Mouse (Mus musculus) heart, adult 2 months (tissue): ENCODE data around the gene 4930505A04Rik. TPM values are rescaled to one million over a fixed set of nuclear protein-coding genes. Genes with fewer than 3 reads are reported as not detected.
"Not testable (repeated sequence)": the region's sequence is repeated elsewhere in the genome, so short reads cannot be mapped to it uniquely, and the experiment has no call there.

Source experiments
- DNase-seq, 2 experiments: peaks; one replicate each; pipeline ENCODE4 v3.0.0; 2021
- H3K27ac ChIP-seq: fragments of 200-600 bp; 2 replicates; pipeline ENCODE4 v1.8.1; 2022
- H3K27me3 ChIP-seq: fragments of 200-500 bp; 2 replicates; pipeline ENCODE4 v1.6.1; 2012; ENCODE audit warnings: mild to moderate bottlenecking, low read length, inconsistent platforms, mixed read lengths; ENCODE audit not compliant: control insufficient read depth, insufficient read depth
- H3K36me3 ChIP-seq: fragments of 200-500 bp; 2 replicates; pipeline ENCODE4 v1.6.1; 2012; ENCODE audit warnings: low read length, inconsistent platforms; ENCODE audit not compliant: control insufficient read depth, insufficient read depth
- H3K4me1 ChIP-seq: fragments of 200-500 bp; 2 replicates; pipeline ENCODE4 v1.6.1; 2011; ENCODE audit warnings: low read length; ENCODE audit not compliant: control insufficient read depth, insufficient read depth
- H3K4me3 ChIP-seq: fragments of 200-600 bp; 2 replicates; pipeline ENCODE4 v1.8.1; 2022
- H3K79me2 ChIP-seq: fragments of 200-500 bp; replicated peaks from 2 replicates; pipeline ENCODE4 v1.6.1; 2012; ENCODE audit warnings: mild to moderate bottlenecking, inconsistent platforms, low read length, moderate library complexity, mixed read lengths; ENCODE audit not compliant: control insufficient read depth, insufficient read depth
- H3K9ac ChIP-seq: fragments of 200-500 bp; 2 replicates; pipeline ENCODE4 v1.6.1; 2012; ENCODE audit warnings: low read depth, mild to moderate bottlenecking, control low read depth, inconsistent platforms, low read length, mixed read lengths
- CTCF ChIP-seq: fragments of 200-600 bp; IDR thresholded peaks from 2 replicates; pipeline ENCODE4 v1.8.1; 2022; ENCODE audit warnings: antibody characterized with exemption, mild to moderate bottlenecking, moderate library complexity
- EP300 ChIP-seq: fragments of 200-500 bp; IDR thresholded peaks from 2 replicates; pipeline ENCODE4 v1.6.1; 2011; ENCODE audit warnings: low read depth, low read length, control low read depth; ENCODE audit not compliant: insufficient read depth
- POLR2A ChIP-seq: fragments of 200-500 bp; IDR thresholded peaks from 2 replicates; pipeline ENCODE4 v1.6.1; 2011; ENCODE audit warnings: mild to moderate bottlenecking, low read depth, low read length, control low read depth; ENCODE audit not compliant: insufficient read depth
- WGBS: fragments of 180-500 bp; shearing (Covaris S2); methylation state at CpG from one replicate; pipeline ENCODE4 v1.1.7; 2018; 5-methylcytosine and 5-hydroxymethylcytosine counted together
- intact Hi-C: fragments of 180-260 bp; cut with DNase I; formaldehyde crosslinking; loops from one replicate; pipeline ENCODE4 v1.15.1; 2025
- polyA plus RNA-seq: library from polyadenylated mRNA; depleted of rRNA; stranded (reverse); fragments of >200 nt; gene quantifications from 2 replicates; pipeline ENCODE4 v1.2.3, GENCODE M21; 2012
- total RNA-seq, 2 experiments: library from RNA; stranded (reverse); gene quantifications; 2 replicates each; pipeline ENCODE4 v1.2.3; 2021

The 4930505A04Rik gene
- total and polyA plus RNA-seq, 3 experiments: not detected

- Histone ChIP-seq H3K4me3 (no peak overlapping the region), H3K27me3 (no peaks in the 10 kb centered on the region), H3K4me1 (peaks cover 2% of the 10 kb centered on the region), H3K36me3 (peaks cover 5% of the 10 kb centered on the region; the same call in 1 of the 2 replicates), H3K27ac (no peak overlapping the region), H3K9ac (no peak overlapping the region), H3K79me2 (no peaks in the 10 kb centered on the region)
- 47% methylated on average over 10 of the region's 10 CpGs for WGBS
- intact Hi-C loops: no loop called here
- TF ChIP-seq EP300 (no peak), POLR2A (no peak), CTCF (no peak)
- no peak for DNase-seq
Measured at GRCm38 (mm10) chr11:30488183-30488582, 16.6 kb upstream of the 4930505A04Rik start.

GRCm38 (mm10) chr11:30483286-30483685 is 11.7 kb upstream of the 4930505A04Rik start:
- Histone ChIP-seq H3K36me3 (peaks cover 7% of the 10 kb centered on the region; the same call in 1 of the 2 replicates), H3K9ac (no peak overlapping the region), H3K27ac (peak overlapping the region; percentile 27), H3K27me3 (no peaks in the 10 kb centered on the region), H3K79me2 (no peaks in the 10 kb centered on the region), H3K4me3 (no peak overlapping the region), H3K4me1 (peaks cover 4% of the 10 kb centered on the region)
- intact Hi-C loops: no loop called here
- TF ChIP-seq CTCF (no peak), EP300 (0 out of 2 replicates have a peak, but pooled peaks have one; percentile 28)
- no peak for DNase-seq
- 43% methylated on average over 4 of the region's 4 CpGs for WGBS

GRCm38 (mm10) chr11:30471187-30471586 is 440 bp downstream of the 4930505A04Rik start:
- intact Hi-C loops: loop anchor here (5.0 to 10.0 kb wide), 3 partner anchors 99 to 236 kb away; partner anchors contain the start of gene Acyp2
- TF ChIP-seq CTCF (no peak), POLR2A (no peak), EP300 (no peak)
- peaks cover 2% of the 10 kb centered on the region; the same call in 1 of the 2 replicates for H3K36me3 ChIP-seq
- no peak for DNase-seq
- H3K4me1 ChIP-seq: peaks cover 6% of the 10 kb centered on the region
- peak overlapping the region; percentile 85 for H3K27ac ChIP-seq
- no peak overlapping the region for H3K9ac ChIP-seq
- H3K27me3 ChIP-seq: no peaks in the 10 kb centered on the region
- WGBS: 59% methylated on average over 8 of the region's 8 CpGs
- H3K4me3 ChIP-seq: no peak overlapping the region
- no peaks in the 10 kb centered on the region for H3K79me2 ChIP-seq

- 23% methylated on average over 4 of the region's 4 CpGs for WGBS
Measured at GRCm38 (mm10) chr11:30454331-30454730, 17.3 kb downstream of the 4930505A04Rik start.

GRCm38 (mm10) chr11:30448126-30448525 is 23.5 kb downstream of the 4930505A04Rik start:
- intact Hi-C loops: no loop called here
- no peak for DNase-seq
- Histone ChIP-seq H3K27ac (peak overlapping the region; percentile 1; the same call in 1 of the 2 replicates), H3K27me3 (no peaks in the 10 kb centered on the region), H3K36me3 (no peaks in the 10 kb centered on the region), H3K4me1 (no peaks in the 10 kb centered on the region; the same call in 1 of the 2 replicates), H3K4me3 (no peak overlapping the region), H3K79me2 (no peaks in the 10 kb centered on the region), H3K9ac (no peak overlapping the region)
- 92% methylated on average over 2 of the region's 2 CpGs for WGBS
- TF ChIP-seq EP300: no peak

More at GRCm38 (mm10) chr11:30454331-30454730, 17.3 kb downstream of the 4930505A04Rik start:
- Histone ChIP-seq H3K27me3 (no peaks in the 10 kb centered on the region), H3K9ac (no peak overlapping the region), H3K36me3 (no peaks in the 10 kb centered on the region; the same call in 1 of the 2 replicates), H3K4me3 (no peak overlapping the region), H3K27ac (no peak overlapping the region), H3K79me2 (no peaks in the 10 kb centered on the region), H3K4me1 (no peaks in the 10 kb centered on the region)
- no peak for DNase-seq
- intact Hi-C loops: no loop called here
- no peak for TF ChIP-seq POLR2A
- no peak for TF ChIP-seq CTCF
- TF ChIP-seq EP300: no peak

- no peak for TF ChIP-seq POLR2A
Measured at GRCm38 (mm10) chr11:30447561-30447960, 24.1 kb downstream of the 4930505A04Rik start.

GRCm38 (mm10) chr11:30444192-30444905 is 27.3 kb downstream of the 4930505A04Rik start:
- H3K79me2 ChIP-seq, H3K36me3 ChIP-seq, intact Hi-C loops, H3K4me3 ChIP-seq, H3K4me1 ChIP-seq, H3K27me3 ChIP-seq, DNase-seq, H3K9ac ChIP-seq, H3K27ac ChIP-seq: not testable (repeated sequence)
- 84% methylated on average over 12 of the region's 12 CpGs for WGBS

More at GRCm38 (mm10) chr11:30447561-30447960, 24.1 kb downstream of the 4930505A04Rik start:
- no peak for DNase-seq
- Histone ChIP-seq H3K4me1 (no peaks in the 10 kb centered on the region; the same call in 1 of the 2 replicates), H3K27me3 (no peaks in the 10 kb centered on the region), H3K9ac (no peak overlapping the region), H3K27ac (peak overlapping the region; percentile 1; the same call in 1 of the 2 replicates), H3K36me3 (no peaks in the 10 kb centered on the region), H3K79me2 (no peaks in the 10 kb centered on the region), H3K4me3 (no peak overlapping the region)
- intact Hi-C loops: no loop called here
- WGBS: 74% methylated on average over 1 of the region's 1 CpGs
